Mouse (Mus musculus) hematopoietic stem cell, adult 5-6 weeks (primary cell): ENCODE results near the gene 9130023H24Rik. TPM values are rescaled to one million over a fixed set of nuclear protein-coding genes. Genes with fewer than 3 reads are reported as not detected.
A peak's percentile ranks its signal among the peaks of the same experiment; 100 is the strongest.

Experiments
- ATAC-seq, 2 experiments: fragments of 125-278 bp in 1 of 2; replicated peaks in 1 of 2; 2 replicates each; pipeline ENCODE4 v1.8.0; 2016 to 2017; ENCODE audit warnings: inconsistent platforms in 2 of 2, mild to moderate bottlenecking in 2 of 2, moderate number of reproducible peaks in 2 of 2, low read depth in 1 of 2, moderate TSS enrichment in 1 of 2; ENCODE audit not compliant: low FRiP score in 2 of 2, poor library complexity in 2 of 2, severe bottlenecking in 2 of 2, insufficient read depth in 1 of 2, low TSS enrichment in 1 of 2
- total RNA-seq: library from RNA; stranded (forward); fragments of 172-1452, 232-1000 nt; gene quantifications from 2 replicates; pipeline ENCODE4 v1.2.3, GENCODE M21; 2017

Gene 9130023H24Rik
- total RNA-seq: 6.1 and 9.9 TPM in 2 replicates

GRCm38 (mm10) chr7:128237927-128238778 lies at the start of gene 9130023H24Rik:
9130023H24Rik (minus strand) TSS chr7:128238031.
- ATAC-seq: peak; percentile 74 to 83

- ATAC-seq: no peak
These were observed 47.2 kb upstream of the 9130023H24Rik start for GRCm38 (mm10) chr7:128285060-128285459.

GRCm38 (mm10) chr7:128284047-128284446 lies 46.2 kb upstream of the 9130023H24Rik start:
- ATAC-seq: no peak

GRCm38 (mm10) chr7:128282532-128283244 lies 44.9 kb upstream of the 9130023H24Rik start:
- ATAC-seq: no peak

- ATAC-seq: no peak
These were observed 43.9 kb upstream of the 9130023H24Rik start for GRCm38 (mm10) chr7:128281765-128282164.

- ATAC-seq: no peak
These were observed 41.9 kb upstream of the 9130023H24Rik start for GRCm38 (mm10) chr7:128279750-128280149.

- no peak for ATAC-seq
These were observed 38.2 kb upstream of the 9130023H24Rik start for GRCm38 (mm10) chr7:128276051-128276450.

- no peak for ATAC-seq
These were observed 33.7 kb upstream of the 9130023H24Rik start for GRCm38 (mm10) chr7:128271496-128271895.

GRCm38 (mm10) chr7:128270431-128270850 lies 32.6 kb upstream of the 9130023H24Rik start:
- ATAC-seq: peak; percentile 33 to 37; a peak in 1 of 4 replicates

GRCm38 (mm10) chr7:128267813-128268212 lies 30.0 kb upstream of the 9130023H24Rik start:
- no peak for ATAC-seq

GRCm38 (mm10) chr7:128267391-128267790 lies 29.6 kb upstream of the 9130023H24Rik start:
- ATAC-seq: no peak

GRCm38 (mm10) chr7:128266056-128266455 lies 28.2 kb upstream of the 9130023H24Rik start:
- no peak for ATAC-seq

GRCm38 (mm10) chr7:128265411-128265810 lies 27.6 kb upstream of the 9130023H24Rik start, which contains the start of gene Slc5a2:
Slc5a2 (plus strand) TSS chr7:128265657.
- no peak for ATAC-seq

- no peak for ATAC-seq
These were observed 19.0 kb upstream of the 9130023H24Rik start for GRCm38 (mm10) chr7:128256783-128257334.

GRCm38 (mm10) chr7:128255757-128256156 lies 17.9 kb upstream of the 9130023H24Rik start:
- no peak for ATAC-seq

- no peak for ATAC-seq
These were observed 17.1 kb upstream of the 9130023H24Rik start for GRCm38 (mm10) chr7:128254978-128255377.

- peak; percentile 43 to 70; a peak in 3 of 4 replicates for ATAC-seq
These were observed 14.8 kb upstream of the 9130023H24Rik start for GRCm38 (mm10) chr7:128252609-128253008.

GRCm38 (mm10) chr7:128251946-128252345 lies 14.1 kb upstream of the 9130023H24Rik start:
- no peak; a peak in 1 of 4 replicates for ATAC-seq
